Mouse (Mus musculus) lung, embryonic 16.5 days (tissue): Measurements from ENCODE around the gene Emb. TPM values are rescaled to one million over a fixed set of nuclear protein-coding genes. Genes with fewer than 3 reads are reported as not detected.
A peak's percentile ranks its signal among the peaks of the same experiment; 100 is the strongest.

Source experiments
- ATAC-seq: fragments of 200-750 bp; cut with Nextera tagmentation; 2 replicates; pipeline ENCODE4 v1.8.0; 2017; ENCODE audit warnings: low read depth, mild to moderate bottlenecking, moderate library complexity
- H3K27ac ChIP-seq: fragments of 300-500 bp; sonication (generic); 2 replicates; pipeline ENCODE4 v1.5.1; 2014; ENCODE audit warnings: mild to moderate bottlenecking, control low read depth, low read length
- H3K27me3 ChIP-seq: fragments of 300-500 bp; sonication (generic); 2 replicates; pipeline ENCODE4 v1.6.1; 2014; ENCODE audit warnings: low read depth, low read length, mixed read lengths; ENCODE audit not compliant: control insufficient read depth, insufficient read depth
- H3K36me3 ChIP-seq: fragments of 300-500 bp; sonication (generic); 2 replicates; pipeline ENCODE4 v1.6.1; 2014; ENCODE audit warnings: low read length; ENCODE audit not compliant: control insufficient read depth, insufficient read depth
- H3K4me1 ChIP-seq: fragments of 300-500 bp; sonication (generic); replicated peaks from 2 replicates; pipeline ENCODE4 v1.6.1; 2014; ENCODE audit warnings: low read length, mixed read lengths; ENCODE audit not compliant: control insufficient read depth, insufficient read depth
- H3K4me2 ChIP-seq: fragments of 300-500 bp; sonication (generic); 2 replicates; pipeline ENCODE4 v1.6.1; 2014; ENCODE audit warnings: low read depth, low read length, control low read depth
- H3K4me3 ChIP-seq: fragments of 300-500 bp; sonication (generic); 2 replicates; pipeline ENCODE4 v1.5.1; 2014; ENCODE audit warnings: mild to moderate bottlenecking, low read length, control low read depth
- H3K9ac ChIP-seq: fragments of 300-500 bp; sonication (generic); 2 replicates; pipeline ENCODE4 v1.6.1; 2014; ENCODE audit warnings: low read length, control low read depth
- H3K9me3 ChIP-seq: fragments of 300-500 bp; sonication (generic); 2 replicates; pipeline ENCODE4 v1.6.1; 2016; ENCODE audit warnings: low read length; ENCODE audit not compliant: control insufficient read depth
- WGBS: fragments of 180-500 bp; shearing (Covaris S2); extraction: QIAGEN DNeasy Blood & Tissue Kit; methylation state at CpG from one replicate; pipeline ENCODE4 v1.1.7; 2014; 5-methylcytosine and 5-hydroxymethylcytosine counted together
- polyA plus RNA-seq: library from polyadenylated mRNA; unstranded; fragments of >200 nt; fragmentation: Nextera tagmentation; extraction: Ambion mirVana; gene quantifications from 2 replicates; pipeline ENCODE4 v1.2.1, GENCODE M21; 2015

Gene Emb
- polyA plus RNA-seq, 1 experiment from 2014 or later = 16.2 TPM

GRCm38 (mm10) chr13:117234486-117234885 lies 26.1 kb downstream of the Emb start:
- H3K36me3 ChIP-seq = no peaks in the 10 kb centered on the region
- ATAC-seq = no peak
- 66% methylated on average over 7 of the region's 7 CpGs for WGBS
- no peaks in the 10 kb centered on the region for H3K9me3 ChIP-seq
- no peak overlapping the region for H3K4me3 ChIP-seq
- no peak overlapping the region for H3K27ac ChIP-seq
- no peaks in the 10 kb centered on the region; the same call in 1 of the 2 replicates for H3K4me1 ChIP-seq
- no peak overlapping the region for H3K4me2 ChIP-seq
- no peaks in the 10 kb centered on the region for H3K27me3 ChIP-seq
- H3K9ac ChIP-seq = no peak overlapping the region

- no peak overlapping the region for H3K27ac ChIP-seq
- H3K4me2 ChIP-seq = no peak overlapping the region
- 37% methylated on average over 11 of the region's 11 CpGs for WGBS
- H3K4me3 ChIP-seq = no peak overlapping the region
- no peak overlapping the region for H3K9ac ChIP-seq
- H3K36me3 ChIP-seq = no peaks in the 10 kb centered on the region
- H3K27me3 ChIP-seq = no peaks in the 10 kb centered on the region
- ATAC-seq = peak; percentile 78
- no peaks in the 10 kb centered on the region; the same call in 1 of the 2 replicates for H3K4me1 ChIP-seq
- H3K9me3 ChIP-seq = no peaks in the 10 kb centered on the region
Measured at GRCm38 (mm10) chr13:117235530-117236212, 27.3 kb downstream of the Emb start.

- Histone ChIP-seq H3K9me3 (no peaks in the 10 kb centered on the region), H3K4me1 (no peaks in the 10 kb centered on the region; the same call in 1 of the 2 replicates), H3K36me3 (no peaks in the 10 kb centered on the region), H3K27ac (no peak overlapping the region), H3K9ac (no peak overlapping the region), H3K27me3 (no peaks in the 10 kb centered on the region), H3K4me2 (no peak overlapping the region), H3K4me3 (no peak overlapping the region)
- ATAC-seq = no peak
- 80% methylated on average over 4 of the region's 4 CpGs for WGBS
Measured at GRCm38 (mm10) chr13:117237111-117237510, 28.8 kb downstream of the Emb start.

DNA sequence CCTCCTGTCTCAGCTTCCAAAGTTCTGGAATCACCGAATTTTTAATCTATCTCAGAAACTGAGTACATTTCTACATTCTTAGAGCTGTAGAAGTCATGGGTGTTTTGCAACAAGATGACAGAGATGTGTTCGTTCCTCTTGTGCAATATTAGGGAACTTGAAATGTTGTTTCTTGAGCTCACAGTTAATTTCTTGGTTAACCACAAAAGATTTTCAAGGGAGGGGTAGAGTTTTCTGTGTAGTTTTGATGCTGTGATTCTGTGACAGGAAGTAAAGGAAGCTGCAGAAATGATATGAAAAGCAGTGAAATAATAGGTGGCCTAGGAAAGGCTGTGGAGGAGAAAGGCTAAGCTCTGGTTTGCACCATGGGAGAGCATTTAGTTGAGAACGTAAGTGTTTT lies 33.7 kb downstream of the Emb start:
- no peaks in the 10 kb centered on the region for H3K4me1 ChIP-seq
- no peak overlapping the region for H3K27ac ChIP-seq
- H3K27me3 ChIP-seq = no peaks in the 10 kb centered on the region
- H3K36me3 ChIP-seq = no peaks in the 10 kb centered on the region
- ATAC-seq = no peak
- no peak overlapping the region for H3K4me3 ChIP-seq
- WGBS = 73% methylated on average over 3 of the region's 3 CpGs
- no peaks in the 10 kb centered on the region for H3K9me3 ChIP-seq
- no peak overlapping the region for H3K9ac ChIP-seq
- H3K4me2 ChIP-seq = no peak overlapping the region

- no peaks in the 10 kb centered on the region for H3K36me3 ChIP-seq
- H3K4me2 ChIP-seq = no peak overlapping the region
- ATAC-seq = no peak
- H3K27me3 ChIP-seq = no peaks in the 10 kb centered on the region
- H3K4me1 ChIP-seq = no peaks in the 10 kb centered on the region
- no peak overlapping the region for H3K27ac ChIP-seq
- no peak overlapping the region for H3K9ac ChIP-seq
- no peak overlapping the region for H3K4me3 ChIP-seq
- no peaks in the 10 kb centered on the region for H3K9me3 ChIP-seq
- 82% methylated on average over 5 of the region's 5 CpGs for WGBS
Measured at GRCm38 (mm10) chr13:117242621-117243020, 34.3 kb downstream of the Emb start.

- Histone ChIP-seq H3K4me1 (no peaks in the 10 kb centered on the region), H3K27me3 (no peaks in the 10 kb centered on the region), H3K4me2 (no peak overlapping the region), H3K9me3 (no peaks in the 10 kb centered on the region), H3K36me3 (no peaks in the 10 kb centered on the region), H3K27ac (no peak overlapping the region), H3K9ac (no peak overlapping the region), H3K4me3 (no peak overlapping the region)
- no peak for ATAC-seq
- 80% methylated on average over 4 of the region's 4 CpGs for WGBS
Measured at GRCm38 (mm10) chr13:117260704-117261103, 52.4 kb downstream of the Emb start.

- Histone ChIP-seq H3K4me3 (no peak overlapping the region), H3K27ac (no peak overlapping the region), H3K9ac (no peak overlapping the region), H3K4me1 (no peaks in the 10 kb centered on the region), H3K4me2 (no peak overlapping the region), H3K27me3 (no peaks in the 10 kb centered on the region), H3K36me3 (no peaks in the 10 kb centered on the region), H3K9me3 (no peaks in the 10 kb centered on the region)
- 39% methylated on average over 2 of the region's 2 CpGs for WGBS
- no peak for ATAC-seq
Measured at GRCm38 (mm10) chr13:117266156-117266555, 57.8 kb downstream of the Emb start.

GRCm38 (mm10) chr13:117267963-117268362 lies 59.6 kb downstream of the Emb start:
- Histone ChIP-seq H3K4me2 (no peak overlapping the region), H3K27ac (no peak overlapping the region), H3K4me1 (no peaks in the 10 kb centered on the region), H3K36me3 (no peaks in the 10 kb centered on the region), H3K4me3 (no peak overlapping the region), H3K9ac (no peak overlapping the region), H3K27me3 (no peaks in the 10 kb centered on the region), H3K9me3 (no peaks in the 10 kb centered on the region)
- ATAC-seq = no peak
- WGBS = 92% methylated on average over 14 of the region's 14 CpGs

- H3K4me3 ChIP-seq = no peak overlapping the region
- no peaks in the 10 kb centered on the region for H3K9me3 ChIP-seq
- no peaks in the 10 kb centered on the region for H3K27me3 ChIP-seq
- WGBS = 58% methylated on average over 4 of the region's 4 CpGs
- H3K9ac ChIP-seq = no peak overlapping the region
- no peak overlapping the region for H3K4me2 ChIP-seq
- no peak overlapping the region for H3K27ac ChIP-seq
- no peaks in the 10 kb centered on the region for H3K36me3 ChIP-seq
- no peaks in the 10 kb centered on the region for H3K4me1 ChIP-seq
- ATAC-seq = no peak
Measured at GRCm38 (mm10) chr13:117284036-117284435, 75.7 kb downstream of the Emb start.

DNA sequence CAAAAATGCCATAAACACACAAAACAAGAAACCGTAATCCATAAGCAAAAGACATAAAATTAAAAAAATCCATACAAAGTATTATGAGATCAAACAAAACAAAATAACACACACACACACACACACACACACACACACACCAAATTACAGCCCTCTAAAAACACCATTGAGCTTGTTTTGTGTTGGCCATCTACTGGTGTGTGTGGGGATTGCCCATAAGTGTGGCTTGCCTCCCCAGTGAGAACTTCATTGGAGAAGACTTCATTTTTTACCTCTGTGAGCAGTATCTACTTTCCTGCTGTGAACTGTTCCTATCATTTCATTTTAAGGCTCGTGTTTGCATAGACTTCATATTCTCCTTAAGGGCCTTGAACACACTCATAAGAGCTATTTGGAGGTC lies 78.6 kb downstream of the Emb start:
- no peak overlapping the region for H3K9ac ChIP-seq
- no peaks in the 10 kb centered on the region for H3K27me3 ChIP-seq
- no peaks in the 10 kb centered on the region for H3K36me3 ChIP-seq
- no peaks in the 10 kb centered on the region for H3K9me3 ChIP-seq
- H3K4me3 ChIP-seq = no peak overlapping the region
- H3K27ac ChIP-seq = no peak overlapping the region
- no peak for ATAC-seq
- WGBS = 93% methylated on average over 2 of the region's 2 CpGs
- H3K4me1 ChIP-seq = no peaks in the 10 kb centered on the region
- no peak overlapping the region for H3K4me2 ChIP-seq
